Comparison of ENCODE assay signal across 9 mouse cellular contexts in the genomic region with DNA sequence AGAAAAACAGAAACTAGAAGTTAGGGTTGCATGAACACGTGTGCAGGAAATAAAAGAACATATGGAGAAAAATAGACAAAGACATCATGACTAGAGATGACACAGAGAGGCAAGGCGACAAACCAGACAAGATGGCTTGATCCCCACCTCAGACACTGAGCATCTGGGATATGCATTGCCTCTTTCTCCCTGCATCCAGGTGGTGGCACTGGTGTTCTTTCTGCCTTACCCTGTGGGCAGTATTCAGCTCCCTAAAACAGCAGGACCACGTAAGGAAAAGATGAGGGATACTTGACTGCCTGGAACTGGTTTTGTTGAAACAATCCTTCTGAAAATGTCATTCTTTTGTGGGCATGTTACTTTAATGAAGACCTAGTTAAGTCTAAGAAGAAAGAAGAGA.
DNase-seq lines count a peak whose midpoint lies in the region; ATAC-seq and TF ChIP-seq lines count a peak whose summit lies in the region.
"Had no signal": no experiment of that assay in that cellular context is flagged by ENCODE, and none has a peak within 500 bp of the region (broad histone marks: within the 10 kb centered on the region; RNA-seq: fewer than 3 reads in every experiment).

No protein-coding gene starts in this region.

- ATAC-seq in midbrain, embryonic 14.5 days (ENCODE audit: low FRiP score, low TSS enrichment) = no peak
- no peak; the same call in 1 of the 2 replicates for ATAC-seq in midbrain, embryonic 11.5 days (ENCODE audit: low FRiP score)
- ATAC-seq in CD4-positive, CD25-positive, alpha-beta regulatory T cell, adult 4 months = no peak

- WGBS in midbrain, embryonic 14.5 days = 19% methylated on average over 3 of the region's 3 CpGs
- WGBS in midbrain, embryonic 11.5 days = 21% methylated on average over 3 of the region's 3 CpGs

- TF ChIP-seq CTCF in layer of hippocampus, adult 2 months (conservative IDR thresholded peaks at IDR 0.05) = peak; percentile 90

- H3K9me3 ChIP-seq in midbrain, embryonic 14.5 days (ENCODE audit: control insufficient read depth, low read length) = no peaks in the 10 kb centered on the region
- H3K9me3 ChIP-seq in midbrain, embryonic 11.5 days (ENCODE audit: control insufficient read depth, low read length) = no peaks in the 10 kb centered on the region
- H3K9me3 ChIP-seq: limb, embryonic 12.5 days had no signal

- H3K4me2 ChIP-seq in midbrain, embryonic 14.5 days (ENCODE audit: low read length) = no peak overlapping the region
- H3K4me2 ChIP-seq in midbrain, embryonic 11.5 days = no peak overlapping the region
- H3K4me2 ChIP-seq: limb, embryonic 12.5 days had no signal

- no peak overlapping the region for H3K9ac ChIP-seq in midbrain, embryonic 14.5 days (replicated peaks; ENCODE audit: low read length)
- H3K9ac ChIP-seq in midbrain, embryonic 11.5 days (ENCODE audit: low read length) = no peak overlapping the region
- H3K9ac ChIP-seq: limb, embryonic 12.5 days had no signal

- no peaks in the 10 kb centered on the region for H3K27me3 ChIP-seq in midbrain, embryonic 14.5 days (ENCODE audit: control insufficient read depth, insufficient read depth, low read length)
- no peaks in the 10 kb centered on the region for H3K27me3 ChIP-seq in midbrain, embryonic 11.5 days (ENCODE audit: control insufficient read depth, insufficient read depth, low read length)
- H3K27me3 ChIP-seq: limb, embryonic 12.5 days had no signal

- no peaks in the 10 kb centered on the region for H3K36me3 ChIP-seq in midbrain, embryonic 14.5 days (ENCODE audit: control insufficient read depth, insufficient read depth, low read length)
- no peaks in the 10 kb centered on the region for H3K36me3 ChIP-seq in midbrain, embryonic 11.5 days (ENCODE audit: control insufficient read depth, insufficient read depth, low read length)
- H3K36me3 ChIP-seq: limb, embryonic 12.5 days had no signal

- H3K27ac ChIP-seq in midbrain, embryonic 14.5 days (replicated peaks; ENCODE audit: low read depth, low read length) = no peak overlapping the region
- H3K27ac ChIP-seq in midbrain, embryonic 11.5 days (ENCODE audit: low read depth, low read length) = no peak overlapping the region
- no peak overlapping the region for H3K27ac ChIP-seq in layer of hippocampus, adult 2 months
- H3K27ac ChIP-seq: limb, embryonic 12.5 days had no signal

- no peak overlapping the region for H3K4me3 ChIP-seq in midbrain, embryonic 14.5 days (replicated peaks; ENCODE audit: low read depth, low read length)
- no peak overlapping the region for H3K4me3 ChIP-seq in midbrain, embryonic 11.5 days (ENCODE audit: low read depth, low read length)
- no peak overlapping the region for H3K4me3 ChIP-seq in layer of hippocampus, adult 2 months
- H3K4me3 ChIP-seq: limb, embryonic 12.5 days had no signal

- H3K4me1 ChIP-seq in midbrain, embryonic 14.5 days (ENCODE audit: control insufficient read depth, insufficient read depth, low read length) = no peaks in the 10 kb centered on the region
- H3K4me1 ChIP-seq in midbrain, embryonic 11.5 days (ENCODE audit: control insufficient read depth, insufficient read depth, low read length) = no peaks in the 10 kb centered on the region
- H3K4me1 ChIP-seq: limb, embryonic 12.5 days had no signal

- intact Hi-C loops in heart, postnatal 10 days (cut with DNase I) = loop anchor here (1.0 to 5.0 kb wide), 4 partner anchors 157 to 346 kb away; no protein-coding TSS in a partner anchor

- peak; percentile 59 for DNase-seq in midbrain, embryonic 14.5 days
- no peak for DNase-seq in midbrain, embryonic 11.5 days (ENCODE audit: low spot score, missing footprints)
- DNase-seq in cerebellum, postnatal 10 days = peak; percentile 66 to 72
- DNase-seq in heart, postnatal 10 days = peak; percentile 64
- peak; percentile 50 to 65 for DNase-seq in layer of hippocampus, adult 2 months (ENCODE audit: low spot score in 2 of 2)
- peak; percentile 82 for DNase-seq in lung, postnatal 10 days
- DNase-seq in testis, postnatal 10 days (ENCODE audit: low spot score) = peak; percentile 72
